20 mouse cellular contexts compared by ENCODE assay signal in genomic region chr5:116539360-116539759, GRCm38 (mm10). TPM values are rescaled to one million over a fixed set of nuclear protein-coding genes. Genes with fewer than 3 reads are reported as not detected.
DNase-seq lines count a peak whose midpoint lies in the region; ATAC-seq lines count a peak whose summit lies in the region.
"Had no signal": no experiment of that assay in that cellular context is flagged by ENCODE, and none has a peak within 500 bp of the region (broad histone marks: within the 10 kb centered on the region; RNA-seq: fewer than 3 reads in every experiment).

No protein-coding gene starts in this region.

- H3K9me3 ChIP-seq in heart, embryonic 14.5 days (ENCODE audit: control insufficient read depth, low read length), result no peaks in the 10 kb centered on the region
- H3K9me3 ChIP-seq in forebrain, embryonic 14.5 days (replicated peaks; ENCODE audit: control insufficient read depth, low read length), result no peaks in the 10 kb centered on the region; the same call in 1 of the 2 replicates
- H3K9me3 ChIP-seq in hindbrain, embryonic 12.5 days (replicated peaks), result no peaks in the 10 kb centered on the region
- no peaks in the 10 kb centered on the region for H3K9me3 ChIP-seq in midbrain, embryonic 16.5 days (replicated peaks; ENCODE audit: control insufficient read depth, low read length, poor library complexity, severe bottlenecking)
- H3K9me3 ChIP-seq in liver, embryonic 12.5 days (replicated peaks), result peaks cover 35% of the 10 kb centered on the region
- H3K9me3 ChIP-seq: lung, embryonic 15.5 days; stomach, embryonic 15.5 days had no signal

- no peak overlapping the region for H3K27ac ChIP-seq in heart, embryonic 14.5 days (replicated peaks in 1 of 2; ENCODE audit: control insufficient read depth in 1 of 2, insufficient read depth in 1 of 2, low read depth in 2 of 2, low read length in 2 of 2)
- H3K27ac ChIP-seq in forebrain, embryonic 14.5 days (ENCODE audit: low read depth, low read length), result 0 out of 2 replicates have a peak overlapping the region, but pooled peaks have one; percentile 27
- H3K27ac ChIP-seq in hindbrain, embryonic 12.5 days, result peak overlapping the region; percentile 42
- H3K27ac ChIP-seq in midbrain, embryonic 16.5 days (ENCODE audit: low read length), result peak overlapping the region; percentile 79
- no peak overlapping the region for H3K27ac ChIP-seq in liver, embryonic 12.5 days
- H3K27ac ChIP-seq: embryonic facial prominence, embryonic 15.5 days; lung, embryonic 15.5 days; stomach, embryonic 15.5 days had no signal

- no peaks in the 10 kb centered on the region for H3K36me3 ChIP-seq in heart, embryonic 14.5 days (ENCODE audit: control insufficient read depth, insufficient read depth, low read length)
- H3K36me3 ChIP-seq in forebrain, embryonic 14.5 days (ENCODE audit: control insufficient read depth, insufficient read depth, low read length), result no peaks in the 10 kb centered on the region
- 0 out of 2 replicates have a peak, but pooled peaks cover 7% of the 10 kb centered on the region for H3K36me3 ChIP-seq in hindbrain, embryonic 12.5 days
- H3K36me3 ChIP-seq in midbrain, embryonic 16.5 days (ENCODE audit: control insufficient read depth, insufficient read depth, low read length), result no peaks in the 10 kb centered on the region
- no peaks in the 10 kb centered on the region for H3K36me3 ChIP-seq in liver, embryonic 12.5 days
- H3K36me3 ChIP-seq: embryonic facial prominence, embryonic 15.5 days; G1E; lung, embryonic 15.5 days; stomach, embryonic 15.5 days had no signal

- 12% methylated on average over 3 of the region's 3 CpGs for WGBS in heart, embryonic 14.5 days
- 59% methylated on average over 3 of the region's 3 CpGs for WGBS in forebrain, embryonic 14.5 days
- WGBS in hindbrain, embryonic 12.5 days, result 43% methylated on average over 3 of the region's 3 CpGs
- 20% methylated on average over 3 of the region's 3 CpGs for WGBS in midbrain, embryonic 16.5 days
- WGBS in liver, embryonic 12.5 days (ENCODE audit: insufficient replicate concordance), result 28% methylated on average over 3 of the region's 3 CpGs

- no peak overlapping the region for H3K9ac ChIP-seq in heart, embryonic 14.5 days (ENCODE audit: low read length)
- H3K9ac ChIP-seq in forebrain, embryonic 14.5 days (ENCODE audit: low read length), result no peak overlapping the region
- no peak overlapping the region for H3K9ac ChIP-seq in hindbrain, embryonic 12.5 days
- H3K9ac ChIP-seq in midbrain, embryonic 16.5 days (ENCODE audit: low read depth, low read length), result peak overlapping the region; percentile 20; the same call in 1 of the 2 replicates
- H3K9ac ChIP-seq in liver, embryonic 12.5 days, result no peak overlapping the region
- H3K9ac ChIP-seq: embryonic facial prominence, embryonic 15.5 days; lung, embryonic 15.5 days; stomach, embryonic 15.5 days had no signal

- DNase-seq in heart, adult 11 months, result no peak
- no peak for DNase-seq in forebrain, embryonic 14.5 days (ENCODE audit: low spot score)
- DNase-seq in cerebellum, postnatal 36 days, result no peak
- DNase-seq in yolk sac, embryonic 10.5 days (ENCODE audit: low spot score), result no peak
- DNase-seq: adrenal gland, adult 8-10 months; cerebellum, adult 2 months; gastrocnemius, postnatal 14 days; kidney, adult 8-10 months; layer of hippocampus, postnatal 36 days; thymus, postnatal 14 days had no signal

- peak overlapping the region; percentile 42 for H3K4me2 ChIP-seq in heart, embryonic 14.5 days (ENCODE audit: low read length)
- no peak overlapping the region for H3K4me2 ChIP-seq in forebrain, embryonic 14.5 days (ENCODE audit: low read length)
- H3K4me2 ChIP-seq in hindbrain, embryonic 12.5 days (replicated peaks), result no peak overlapping the region
- peak overlapping the region; percentile 30 for H3K4me2 ChIP-seq in midbrain, embryonic 16.5 days (ENCODE audit: low read length)
- no peak overlapping the region for H3K4me2 ChIP-seq in liver, embryonic 12.5 days
- H3K4me2 ChIP-seq: embryonic facial prominence, embryonic 15.5 days; liver, embryonic 11.5 days; lung, embryonic 15.5 days; stomach, embryonic 15.5 days had no signal

- H3K4me1 ChIP-seq in heart, embryonic 14.5 days (ENCODE audit: control insufficient read depth in 2 of 2, insufficient read depth in 2 of 2, low read length in 2 of 2), result peaks cover 7 to 10% of the 10 kb centered on the region in 2 experiments; a peak in 2 of 4 replicates
- peaks cover 10% of the 10 kb centered on the region for H3K4me1 ChIP-seq in forebrain, embryonic 14.5 days (ENCODE audit: control insufficient read depth, insufficient read depth, low read length)
- peaks cover 16% of the 10 kb centered on the region for H3K4me1 ChIP-seq in hindbrain, embryonic 12.5 days
- peaks cover 18% of the 10 kb centered on the region for H3K4me1 ChIP-seq in midbrain, embryonic 16.5 days (ENCODE audit: control insufficient read depth, insufficient read depth, low read length)
- no peaks in the 10 kb centered on the region for H3K4me1 ChIP-seq in liver, embryonic 12.5 days
- H3K4me1 ChIP-seq: embryonic facial prominence, embryonic 15.5 days; lung, embryonic 15.5 days; stomach, embryonic 15.5 days had no signal

- no peaks in the 10 kb centered on the region for H3K27me3 ChIP-seq in heart, embryonic 14.5 days (ENCODE audit: control insufficient read depth, insufficient read depth, low read length)
- H3K27me3 ChIP-seq in forebrain, embryonic 14.5 days (replicated peaks; ENCODE audit: control insufficient read depth, insufficient read depth, low read length), result no peaks in the 10 kb centered on the region
- no peaks in the 10 kb centered on the region for H3K27me3 ChIP-seq in hindbrain, embryonic 12.5 days
- no peaks in the 10 kb centered on the region for H3K27me3 ChIP-seq in midbrain, embryonic 16.5 days (ENCODE audit: control insufficient read depth, insufficient read depth, low read depth, low read length)
- no peaks in the 10 kb centered on the region for H3K27me3 ChIP-seq in liver, embryonic 12.5 days (replicated peaks)
- H3K27me3 ChIP-seq: embryonic facial prominence, embryonic 15.5 days; lung, embryonic 15.5 days; stomach, embryonic 15.5 days had no signal

- no peak for ATAC-seq in heart, embryonic 14.5 days (ENCODE audit: insufficient number of reproducible peaks, insufficient read depth, low FRiP score, low read depth)
- no peak for ATAC-seq in forebrain, embryonic 14.5 days
- 0 out of 2 replicates have a peak, but pooled peaks have one; percentile 40 for ATAC-seq in hindbrain, embryonic 12.5 days (ENCODE audit: low FRiP score)
- no peak for ATAC-seq in midbrain, embryonic 16.5 days
- no peak for ATAC-seq in liver, embryonic 12.5 days

- H3K4me3 ChIP-seq in heart, embryonic 14.5 days (ENCODE audit: control insufficient read depth in 1 of 2, insufficient read depth in 1 of 2, low read depth in 1 of 2, low read length in 2 of 2), result 0 out of 4 replicates have a peak overlapping the region, but pooled peaks of 1 of the 2 experiments have one; percentile 8
- H3K4me3 ChIP-seq in forebrain, embryonic 14.5 days (ENCODE audit: low read depth, low read length), result no peak overlapping the region
- no peak overlapping the region for H3K4me3 ChIP-seq in hindbrain, embryonic 12.5 days
- H3K4me3 ChIP-seq in midbrain, embryonic 16.5 days (ENCODE audit: low read depth, low read length), result no peak overlapping the region
- H3K4me3 ChIP-seq in liver, embryonic 12.5 days, result no peak overlapping the region
- H3K4me3 ChIP-seq: embryonic facial prominence, embryonic 15.5 days; lung, embryonic 15.5 days; myocyte; stomach, embryonic 15.5 days had no signal

RNA-seq across cellular contexts. Expression of gene Srrm4, which starts 52.3 kb away (rescaled TPM):
- 0.73 and 0.88 TPM in 2 replicates for polyA plus RNA-seq in heart, embryonic 14.5 days (2014; fragmentation: Nextera tagmentation; extraction: Ambion mirVana)
- polyA plus RNA-seq in forebrain, embryonic 14.5 days (2014; fragmentation: Nextera tagmentation; extraction: Ambion mirVana), result 20.0 and 28.8 TPM in 2 replicates
- 20.7 and 20.9 TPM in 2 replicates for polyA plus RNA-seq in hindbrain, embryonic 12.5 days (2016; fragmentation: Nextera tagmentation; extraction: Ambion mirVana)
- polyA plus RNA-seq in midbrain, embryonic 16.5 days (2015; fragmentation: Nextera tagmentation; extraction: Ambion mirVana), result 16.6 and 19.8 TPM in 2 replicates
- polyA plus RNA-seq in liver, embryonic 12.5 days (2016; fragmentation: Nextera tagmentation; extraction: Ambion mirVana), result 0.07 and 0.20 TPM in 2 replicates
- polyA plus RNA-seq: G1E had no signal

Comparison
In these comparisons a context has a peak if more than half of its experiments do, and no peak if none do; other contexts are left out.
1. H3K27ac ChIP-seq: peak in forebrain, embryonic 14.5 days (single experiment), hindbrain, embryonic 12.5 days (single experiment) and midbrain, embryonic 16.5 days (single experiment); none in heart, embryonic 14.5 days (0 of 2) and liver, embryonic 12.5 days (single experiment).
2. H3K4me2 ChIP-seq: peak in heart, embryonic 14.5 days (single experiment) and midbrain, embryonic 16.5 days (single experiment); none in forebrain, embryonic 14.5 days (single experiment), hindbrain, embryonic 12.5 days (single experiment) and liver, embryonic 12.5 days (single experiment).